Mouse (Mus musculus): ENCODE measurements around the gene Mipol1. TPM values are rescaled to one million over a fixed set of nuclear protein-coding genes. Genes with fewer than 3 reads are reported as not detected.
"Not testable (repeated sequence)": the region's sequence is repeated elsewhere in the genome, so short reads cannot be mapped to it uniquely, and the experiment has no call there.

Gene Mipol1
- polyA plus RNA-seq, 1 experiment from 2014 or later, result 4.0 TPM

DNA sequence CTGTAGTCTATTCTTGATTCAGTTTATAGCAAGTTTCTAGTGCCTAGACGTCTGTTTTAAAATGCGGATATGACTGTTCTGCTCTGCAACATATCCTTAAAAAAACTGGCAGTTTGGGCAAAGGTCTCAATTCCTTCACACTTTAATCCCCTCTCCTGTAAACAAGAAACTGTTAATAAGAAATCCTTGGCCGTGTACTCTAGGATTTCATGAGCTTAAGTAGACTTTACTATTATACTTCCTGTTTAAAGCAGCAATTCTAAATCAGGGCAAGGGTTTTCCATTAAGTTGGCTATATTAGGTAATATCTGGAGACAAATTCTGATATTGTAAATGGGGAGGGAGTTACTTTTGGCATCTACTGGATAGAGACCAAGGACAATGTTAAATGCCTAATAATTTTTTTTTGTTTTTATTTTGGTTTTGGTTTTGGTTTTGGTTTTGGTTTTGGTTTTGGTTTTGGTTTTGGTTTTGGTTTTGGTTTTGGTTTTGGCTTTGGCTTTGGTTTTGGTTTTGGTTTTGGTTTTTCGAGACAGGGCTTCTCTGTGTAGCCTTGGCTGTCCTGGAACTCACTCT, 25.9 kb upstream of the Mipol1 start:
- Histone ChIP-seq H3K4me3 (ENCODE audit: low read depth, low read length) (no peak overlapping the region), H3K27me3 (replicated peaks; ENCODE audit: control insufficient read depth, insufficient read depth, low read length) (no peaks in the 10 kb centered on the region), H3K36me3 (ENCODE audit: control insufficient read depth, insufficient read depth) (no peaks in the 10 kb centered on the region), H3K4me1 (replicated peaks; ENCODE audit: control insufficient read depth, insufficient read depth, low read length) (no peaks in the 10 kb centered on the region), H3K9ac (ENCODE audit: low read depth, low read length) (no peak overlapping the region), H3K27ac (ENCODE audit: low read depth, low read length) (no peak overlapping the region), H3K9me3 (ENCODE audit: control insufficient read depth) (no peaks in the 10 kb centered on the region), H3K4me2 (replicated peaks; ENCODE audit: low read depth) (no peak overlapping the region)
- TF ChIP-seq CTCF (IDR thresholded peaks at IDR 0.05; ENCODE audit: low read depth), result no peak
- ATAC-seq, result no peak
- WGBS, result 68% methylated on average over 4 of the region's 4 CpGs

DNA sequence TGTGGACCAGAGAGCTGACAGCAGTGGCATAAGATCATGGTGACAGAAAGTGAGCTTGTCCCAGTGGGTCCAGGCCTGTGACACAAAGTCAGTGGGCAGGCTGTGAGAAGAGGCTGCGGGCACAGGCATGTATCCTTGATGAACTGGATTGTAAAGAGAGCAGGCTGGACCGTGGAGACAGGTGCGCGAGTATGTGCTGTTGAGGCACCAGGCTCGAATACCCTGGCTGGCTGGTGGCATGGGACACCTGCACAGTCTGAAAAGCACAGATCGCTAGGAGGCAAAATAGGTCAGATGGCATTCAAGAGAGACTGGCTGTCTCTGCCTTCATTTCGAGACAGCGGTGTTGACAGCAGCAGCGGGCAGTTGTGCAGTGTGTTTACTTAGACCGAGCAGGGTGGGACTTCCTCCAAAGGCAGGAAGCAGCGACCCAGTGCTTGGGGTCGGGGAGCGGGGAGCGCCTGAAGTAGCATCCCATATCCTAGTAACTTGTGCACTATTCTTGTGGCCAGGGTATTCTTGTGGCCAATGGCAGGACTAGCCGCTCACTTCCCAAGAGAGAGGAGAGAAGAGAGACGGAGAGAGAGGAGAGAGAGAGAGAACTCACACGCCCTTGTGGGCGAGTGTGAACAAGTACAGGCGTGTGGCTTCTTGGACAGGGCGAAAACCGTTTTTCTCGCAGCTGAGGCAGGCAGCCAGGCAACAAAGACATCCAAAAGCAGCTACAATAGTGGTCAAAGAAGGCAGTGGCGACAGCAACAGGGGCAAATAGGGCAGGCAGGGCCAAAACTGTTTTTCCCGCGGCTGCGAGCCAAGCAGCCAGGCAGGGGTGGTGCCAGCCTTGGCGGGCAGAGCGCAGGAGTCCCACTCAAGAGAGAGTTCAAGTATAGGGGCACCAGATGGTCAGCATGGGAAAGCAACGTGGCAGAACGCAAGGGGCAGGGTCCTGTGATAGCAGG, 18.6 kb upstream of the Mipol1 start:
- H3K4me1 ChIP-seq (replicated peaks; ENCODE audit: control insufficient read depth, insufficient read depth, low read length), result no peaks in the 10 kb centered on the region
- H3K27ac ChIP-seq (ENCODE audit: low read depth, low read length), result no peak overlapping the region
- H3K27me3 ChIP-seq (replicated peaks; ENCODE audit: control insufficient read depth, insufficient read depth, low read length), result no peaks in the 10 kb centered on the region
- peak overlapping the region; percentile 48 for H3K9ac ChIP-seq (ENCODE audit: low read depth, low read length)
- 6% methylated on average over 30 of the region's 30 CpGs for WGBS
- peak overlapping the region; percentile 78 for H3K4me2 ChIP-seq (replicated peaks; ENCODE audit: low read depth)
- H3K9me3 ChIP-seq (ENCODE audit: control insufficient read depth), result no peaks in the 10 kb centered on the region
- no peak; the same call in 1 of the 2 replicates for ATAC-seq
- TF ChIP-seq CTCF (IDR thresholded peaks at IDR 0.05; ENCODE audit: low read depth), result no peak
- no peaks in the 10 kb centered on the region for H3K36me3 ChIP-seq (ENCODE audit: control insufficient read depth, insufficient read depth)
- peak overlapping the region; percentile 46 for H3K4me3 ChIP-seq (ENCODE audit: low read depth, low read length)

DNA sequence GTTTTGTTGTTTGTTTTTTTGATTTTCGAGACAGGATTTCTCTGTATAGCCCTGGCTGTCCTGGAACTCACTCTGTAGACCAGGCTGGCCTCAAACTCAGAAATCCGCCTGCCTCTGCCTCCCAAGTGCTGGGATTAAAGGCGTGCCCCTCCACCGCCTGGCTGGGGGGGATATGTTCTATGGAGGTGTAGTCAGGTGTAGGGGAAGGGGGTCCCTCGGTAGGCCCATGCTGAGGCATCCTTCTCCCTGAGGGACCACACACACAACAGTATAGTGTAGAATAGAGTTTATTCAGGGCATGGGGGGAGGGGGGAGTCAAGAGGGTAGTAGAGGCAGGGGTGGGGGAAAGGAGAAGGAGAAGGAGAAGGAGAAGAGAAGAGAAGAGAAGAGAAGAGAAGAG, 17.8 kb upstream of the Mipol1 start:
- WGBS, result 84% methylated on average over 5 of the region's 5 CpGs
- H3K27ac ChIP-seq (ENCODE audit: low read depth, low read length); ATAC-seq; H3K9me3 ChIP-seq (ENCODE audit: control insufficient read depth); H3K4me1 ChIP-seq (replicated peaks; ENCODE audit: control insufficient read depth, insufficient read depth, low read length); H3K9ac ChIP-seq (ENCODE audit: low read depth, low read length); H3K4me2 ChIP-seq (replicated peaks; ENCODE audit: low read depth); H3K36me3 ChIP-seq (ENCODE audit: control insufficient read depth, insufficient read depth); H3K27me3 ChIP-seq (replicated peaks; ENCODE audit: control insufficient read depth, insufficient read depth, low read length); H3K4me3 ChIP-seq (ENCODE audit: low read depth, low read length): not testable (repeated sequence)

- Histone ChIP-seq H3K36me3 (ENCODE audit: control insufficient read depth, insufficient read depth) (no peaks in the 10 kb centered on the region), H3K27me3 (replicated peaks; ENCODE audit: control insufficient read depth, insufficient read depth, low read length) (no peaks in the 10 kb centered on the region), H3K4me2 (replicated peaks; ENCODE audit: low read depth) (no peak overlapping the region), H3K27ac (ENCODE audit: low read depth, low read length) (no peak overlapping the region), H3K4me1 (replicated peaks; ENCODE audit: control insufficient read depth, insufficient read depth, low read length) (peaks cover 4% of the 10 kb centered on the region; the same call in 1 of the 2 replicates), H3K9ac (ENCODE audit: low read depth, low read length) (no peak overlapping the region), H3K9me3 (ENCODE audit: control insufficient read depth) (no peaks in the 10 kb centered on the region), H3K4me3 (ENCODE audit: low read depth, low read length) (no peak overlapping the region)
- TF ChIP-seq CTCF (IDR thresholded peaks at IDR 0.05; ENCODE audit: low read depth), result no peak
- 85% methylated on average over 9 of the region's 9 CpGs for WGBS
- ATAC-seq, result no peak
These were observed 3.8 kb upstream of the Mipol1 start for GRCm38 (mm10) chr12:57226411-57226810.

- Histone ChIP-seq H3K27ac (ENCODE audit: low read depth, low read length) (no peak overlapping the region), H3K9ac (ENCODE audit: low read depth, low read length) (no peak overlapping the region)
- TF ChIP-seq CTCF (IDR thresholded peaks at IDR 0.05; ENCODE audit: low read depth), result no peak
These were observed 2.5 kb upstream of the Mipol1 start for GRCm38 (mm10) chr12:57227776-57228175.

DNA sequence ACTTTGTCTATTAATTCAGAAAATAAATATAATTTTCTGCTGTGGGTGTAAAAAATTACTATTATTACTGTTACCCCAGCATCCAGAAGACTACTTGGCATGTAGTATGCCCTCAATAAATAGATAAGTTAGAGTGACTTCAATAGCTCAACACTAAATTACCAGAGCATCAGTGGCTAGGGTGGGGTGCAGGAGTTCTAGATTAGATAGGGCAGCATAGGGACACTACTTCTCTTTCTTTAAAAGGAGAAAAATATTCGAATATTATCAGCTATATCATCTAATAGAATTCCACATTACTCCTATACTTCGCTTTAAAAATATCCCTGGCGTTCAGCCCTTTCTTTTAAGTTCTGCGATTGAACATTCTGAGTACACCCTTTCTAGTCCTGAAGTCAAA, 524 bp upstream of the Mipol1 start:
- Histone ChIP-seq H3K4me2 (replicated peaks; ENCODE audit: low read depth) (peak overlapping the region; percentile 84), H3K36me3 (ENCODE audit: control insufficient read depth, insufficient read depth) (no peaks in the 10 kb centered on the region), H3K27me3 (replicated peaks; ENCODE audit: control insufficient read depth, insufficient read depth, low read length) (no peaks in the 10 kb centered on the region), H3K4me1 (replicated peaks; ENCODE audit: control insufficient read depth, insufficient read depth, low read length) (peaks cover 5% of the 10 kb centered on the region; the same call in 1 of the 2 replicates), H3K9me3 (ENCODE audit: control insufficient read depth) (no peaks in the 10 kb centered on the region), H3K27ac (ENCODE audit: low read depth, low read length) (peak overlapping the region; percentile 92; the same call in 1 of the 2 replicates), H3K9ac (ENCODE audit: low read depth, low read length) (no peak overlapping the region), H3K4me3 (ENCODE audit: low read depth, low read length) (peak overlapping the region; percentile 71)
- WGBS, result 21% methylated on average over 4 of the region's 4 CpGs
- no peak for TF ChIP-seq CTCF (IDR thresholded peaks at IDR 0.05; ENCODE audit: low read depth)
- ATAC-seq, result no peak

More at GRCm38 (mm10) chr12:57227776-57228175, 2.5 kb upstream of the Mipol1 start:
- Histone ChIP-seq H3K4me3 (ENCODE audit: low read depth, low read length) (no peak overlapping the region), H3K27me3 (replicated peaks; ENCODE audit: control insufficient read depth, insufficient read depth, low read length) (no peaks in the 10 kb centered on the region), H3K4me2 (replicated peaks; ENCODE audit: low read depth) (no peak overlapping the region), H3K9me3 (ENCODE audit: control insufficient read depth) (no peaks in the 10 kb centered on the region), H3K4me1 (replicated peaks; ENCODE audit: control insufficient read depth, insufficient read depth, low read length) (peaks cover 5% of the 10 kb centered on the region; the same call in 1 of the 2 replicates), H3K36me3 (ENCODE audit: control insufficient read depth, insufficient read depth) (no peaks in the 10 kb centered on the region)
- 84% methylated on average over 7 of the region's 8 CpGs for WGBS
- no peak for ATAC-seq

Data from intestine, postnatal 0 days (tissue).